Mouse (Mus musculus) limb, embryonic 11.5 days (tissue): Measurements from ENCODE around the gene Pigt. TPM values are rescaled to one million over a fixed set of nuclear protein-coding genes. Genes with fewer than 3 reads are reported as not detected.
A peak's percentile ranks its signal among the peaks of the same experiment; 100 is the strongest.

ENCODE experiments used
- ATAC-seq: fragments of 200-750 bp; cut with Nextera tagmentation; 2 replicates; pipeline ENCODE4 v1.8.0; 2017; ENCODE audit warnings: low read depth; ENCODE audit not compliant: insufficient number of reproducible peaks, low FRiP score, low TSS enrichment
- DNase-seq: peaks from one replicate; pipeline ENCODE4 v3.0.0-alpha.2; 2015; ENCODE audit warnings: low spot score
- H3K27ac ChIP-seq: fragments of 300-500 bp; sonication (generic); replicated peaks from 2 replicates; pipeline ENCODE4 v1.5.1; 2014; ENCODE audit warnings: low read depth, mild to moderate bottlenecking, low read length
- H3K27me3 ChIP-seq: fragments of 300-500 bp; sonication (generic); 2 replicates; pipeline ENCODE4 v1.6.1; 2014; ENCODE audit warnings: mild to moderate bottlenecking, low read length, mixed read lengths; ENCODE audit not compliant: control insufficient read depth, insufficient read depth
- H3K36me3 ChIP-seq: fragments of 300-500 bp; sonication (generic); 2 replicates; pipeline ENCODE4 v1.6.1; 2014; ENCODE audit warnings: mild to moderate bottlenecking, low read length, moderate library complexity, mixed read lengths; ENCODE audit not compliant: control insufficient read depth, insufficient read depth
- H3K4me1 ChIP-seq: fragments of 300-500 bp; sonication (generic); 2 replicates; pipeline ENCODE4 v1.6.1; 2014; ENCODE audit warnings: low read length, mixed read lengths; ENCODE audit not compliant: control insufficient read depth, insufficient read depth
- H3K4me2 ChIP-seq: fragments of 300-500 bp; sonication (generic); 2 replicates; pipeline ENCODE4 v1.6.1; 2014; ENCODE audit warnings: low read depth, mild to moderate bottlenecking, moderate library complexity; ENCODE audit not compliant: severe bottlenecking
- H3K4me3 ChIP-seq: fragments of 300-500 bp; sonication (generic); 2 replicates; pipeline ENCODE4 v1.5.1; 2014; ENCODE audit warnings: low read depth, low read length
- H3K9ac ChIP-seq: fragments of 300-500 bp; sonication (generic); 2 replicates; pipeline ENCODE4 v1.6.1; 2014; ENCODE audit warnings: mild to moderate bottlenecking, low read length
- H3K9me3 ChIP-seq: fragments of 300-500 bp; sonication (generic); 2 replicates; pipeline ENCODE4 v1.6.1; 2016; ENCODE audit warnings: low read length; ENCODE audit not compliant: control insufficient read depth
- WGBS: fragments of 180-500 bp; shearing (Covaris S2); extraction: QIAGEN DNeasy Blood & Tissue Kit; methylation state at CpG from one replicate; pipeline ENCODE4 v1.1.7; 2014; 5-methylcytosine and 5-hydroxymethylcytosine counted together
- polyA plus RNA-seq: library from polyadenylated mRNA; unstranded; fragments of >200 nt; fragmentation: Nextera tagmentation; extraction: Ambion mirVana; gene quantifications from 2 replicates; pipeline ENCODE4 v1.2.1, GENCODE M21; 2014

Pigt gene
- polyA plus RNA-seq, 1 experiment from 2014 or later: 42.2 TPM

DNA sequence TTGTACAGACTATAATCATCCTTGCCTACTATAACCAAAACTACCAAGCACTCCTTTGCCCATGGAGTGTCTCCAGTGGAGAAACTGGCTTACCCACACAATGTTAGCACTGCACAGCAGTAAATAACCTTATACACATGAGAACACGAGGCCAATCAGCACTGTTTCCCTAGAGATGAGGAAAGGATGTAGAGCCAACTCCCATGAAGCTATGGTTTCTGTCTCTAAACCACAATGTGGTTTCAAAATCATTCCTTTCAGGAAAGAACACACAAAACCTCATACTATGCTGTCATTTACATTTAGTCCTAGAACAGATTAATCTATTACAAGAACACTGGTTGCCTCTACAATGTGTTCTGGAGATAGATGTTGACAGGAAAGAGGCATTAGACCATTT is 989 bp upstream of the Pigt start:
- WGBS: 73% methylated on average over 1 of the region's 1 CpGs
- peaks cover 6% of the 10 kb centered on the region for H3K4me1 ChIP-seq
- ATAC-seq: no peak
- no peaks in the 10 kb centered on the region for H3K27me3 ChIP-seq
- no peaks in the 10 kb centered on the region for H3K9me3 ChIP-seq
- DNase-seq: no peak
- H3K4me3 ChIP-seq: no peak overlapping the region
- no peak overlapping the region for H3K9ac ChIP-seq
- peaks cover 3% of the 10 kb centered on the region; the same call in 1 of the 2 replicates for H3K36me3 ChIP-seq
- no peak overlapping the region for H3K27ac ChIP-seq
- no peak overlapping the region for H3K4me2 ChIP-seq

DNA sequence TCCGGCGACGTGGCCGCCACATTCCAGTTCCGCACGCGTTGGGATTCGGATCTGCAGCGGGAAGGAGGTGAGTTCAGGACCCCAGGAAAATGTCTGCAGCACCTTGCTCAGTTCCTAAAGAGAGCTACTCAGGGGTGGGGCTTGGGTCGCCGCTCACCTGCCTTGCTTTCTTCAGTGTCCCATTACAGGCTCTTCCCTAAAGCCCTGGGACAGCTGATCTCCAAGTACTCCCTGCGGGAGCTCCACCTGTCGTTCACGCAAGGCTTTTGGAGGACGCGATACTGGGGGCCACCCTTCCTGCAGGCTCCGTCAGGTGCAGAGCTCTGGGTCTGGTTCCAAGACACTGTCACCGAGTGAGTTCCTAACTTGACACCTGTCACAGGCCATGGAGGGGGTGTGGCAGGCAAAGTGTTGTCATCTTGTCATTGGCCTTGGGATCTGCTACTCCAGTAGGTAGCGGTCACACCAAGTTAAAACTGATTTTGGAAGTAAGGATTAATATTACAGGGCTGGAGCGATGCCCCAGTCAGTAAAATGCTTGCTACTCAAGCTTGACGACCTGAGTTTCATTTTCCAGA is 460 bp downstream of the Pigt start:
- Histone ChIP-seq H3K4me2 (peak overlapping the region; percentile 92), H3K9ac (peak overlapping the region; percentile 76), H3K4me1 (peaks cover 6% of the 10 kb centered on the region), H3K36me3 (peaks cover 10% of the 10 kb centered on the region; the same call in 1 of the 2 replicates), H3K4me3 (peak overlapping the region; percentile 89), H3K27me3 (no peaks in the 10 kb centered on the region), H3K27ac (no peak overlapping the region; the same call in 1 of the 2 replicates), H3K9me3 (no peaks in the 10 kb centered on the region)
- no peak for ATAC-seq
- 5% methylated on average over 21 of the region's 21 CpGs for WGBS
- DNase-seq: no peak

DNA sequence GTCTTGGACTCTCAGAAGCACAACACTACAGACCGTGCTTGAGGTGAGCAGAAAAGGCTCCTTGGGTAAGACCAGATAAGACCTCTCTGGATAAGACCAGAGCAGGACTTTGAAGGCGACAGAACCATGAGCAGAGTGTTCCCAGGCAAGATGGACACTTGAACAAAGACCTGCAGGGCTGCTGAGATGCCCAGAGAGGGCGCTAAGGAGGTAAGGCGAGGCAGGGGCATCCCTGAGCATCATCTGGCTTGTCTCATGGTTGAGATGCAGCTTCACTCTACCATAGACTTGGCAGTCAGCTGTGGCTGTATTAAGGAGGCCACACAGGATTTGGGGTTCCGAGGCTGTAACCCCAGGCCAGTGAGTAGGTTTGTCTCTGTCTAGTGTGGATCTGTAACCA is 2.0 kb downstream of the Pigt start:
- DNase-seq (no peak), ATAC-seq (no peak)
- Histone ChIP-seq H3K9me3 (no peaks in the 10 kb centered on the region), H3K4me3 (no peak overlapping the region), H3K27me3 (no peaks in the 10 kb centered on the region), H3K4me2 (no peak overlapping the region), H3K36me3 (peaks cover 21% of the 10 kb centered on the region; the same call in 1 of the 2 replicates), H3K4me1 (peaks cover 6% of the 10 kb centered on the region), H3K9ac (no peak overlapping the region), H3K27ac (no peak overlapping the region)
- 78% methylated on average over 5 of the region's 5 CpGs for WGBS

GRCm38 (mm10) chr2:164500511-164500910 is 3.2 kb downstream of the Pigt start:
- H3K27me3 ChIP-seq: no peaks in the 10 kb centered on the region
- H3K4me3 ChIP-seq: no peak overlapping the region
- DNase-seq: no peak
- 88% methylated on average over 7 of the region's 7 CpGs for WGBS
- H3K4me1 ChIP-seq: peaks cover 6% of the 10 kb centered on the region
- H3K9me3 ChIP-seq: no peaks in the 10 kb centered on the region
- no peak for ATAC-seq
- H3K9ac ChIP-seq: no peak overlapping the region
- no peak overlapping the region for H3K4me2 ChIP-seq
- H3K36me3 ChIP-seq: peaks cover 26% of the 10 kb centered on the region; the same call in 1 of the 2 replicates
- H3K27ac ChIP-seq: no peak overlapping the region

- ATAC-seq (no peak), DNase-seq (no peak)
- Histone ChIP-seq H3K9ac (no peak overlapping the region), H3K27me3 (no peaks in the 10 kb centered on the region), H3K27ac (no peak overlapping the region), H3K4me3 (no peak overlapping the region), H3K4me1 (no peaks in the 10 kb centered on the region), H3K4me2 (no peak overlapping the region), H3K36me3 (peaks cover 26% of the 10 kb centered on the region), H3K9me3 (no peaks in the 10 kb centered on the region)
- WGBS: 96% methylated on average over 3 of the region's 3 CpGs
These were observed 7.6 kb downstream of the Pigt start for GRCm38 (mm10) chr2:164504919-164505318.

DNA sequence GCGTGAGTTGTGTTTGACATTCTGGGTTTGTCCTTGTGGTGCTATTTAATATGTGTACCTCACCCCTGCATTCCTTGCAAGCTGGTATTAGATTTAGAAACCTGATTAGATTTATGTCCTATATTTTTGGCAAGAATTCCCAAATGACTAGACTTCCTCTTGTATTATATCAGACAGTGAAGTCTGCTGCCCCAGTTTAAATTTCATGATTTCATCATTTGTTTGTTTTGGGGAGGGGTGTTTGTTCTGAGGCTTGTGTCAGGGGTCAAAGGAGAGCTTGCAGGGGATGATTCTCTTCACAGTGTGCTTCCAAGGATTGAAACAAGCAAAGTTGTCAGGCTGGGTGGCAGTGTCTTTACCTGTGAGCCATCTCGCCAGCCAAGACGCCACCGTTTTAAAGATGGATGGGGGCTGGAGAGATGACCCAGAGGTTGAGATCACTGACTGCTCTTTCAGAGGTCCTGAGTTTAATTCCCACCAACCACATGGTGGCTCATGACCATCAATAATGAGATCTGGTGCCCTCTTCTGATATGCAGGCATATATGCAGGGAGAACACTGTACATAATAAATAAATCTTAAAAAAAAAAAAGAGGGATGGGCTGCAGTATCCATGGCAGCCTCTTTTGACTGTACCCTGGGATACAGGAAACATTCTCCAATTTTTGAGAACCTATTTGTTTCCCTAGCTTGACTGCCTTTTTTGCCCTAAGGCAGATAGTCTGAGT is 8.5 kb downstream of the Pigt start:
- Histone ChIP-seq H3K27me3 (no peaks in the 10 kb centered on the region), H3K4me2 (no peak overlapping the region), H3K4me3 (no peak overlapping the region), H3K27ac (no peak overlapping the region), H3K4me1 (no peaks in the 10 kb centered on the region), H3K36me3 (peaks cover 26% of the 10 kb centered on the region), H3K9me3 (no peaks in the 10 kb centered on the region), H3K9ac (no peak overlapping the region)
- ATAC-seq (no peak), DNase-seq (no peak)
- WGBS: 92% methylated on average over 4 of the region's 4 CpGs

- ATAC-seq (no peak), DNase-seq (no peak)
- no peaks in the 10 kb centered on the region for H3K4me1 ChIP-seq
- 90% methylated on average over 19 of the region's 19 CpGs for WGBS
- no peak overlapping the region for H3K9ac ChIP-seq
- no peaks in the 10 kb centered on the region for H3K9me3 ChIP-seq
- no peaks in the 10 kb centered on the region for H3K27me3 ChIP-seq
- no peak overlapping the region for H3K4me2 ChIP-seq
- H3K36me3 ChIP-seq: peaks cover 19% of the 10 kb centered on the region
- H3K27ac ChIP-seq: no peak overlapping the region
- H3K4me3 ChIP-seq: no peak overlapping the region
These were observed 10.5 kb downstream of the Pigt start for GRCm38 (mm10) chr2:164507811-164508210.

- no peak overlapping the region for H3K27ac ChIP-seq
These were observed 13.4 kb downstream of the Pigt start for GRCm38 (mm10) chr2:164510621-164511190.

More at GRCm38 (mm10) chr2:164510621-164511190, 13.4 kb downstream of the Pigt start:
- Histone ChIP-seq H3K4me1 (no peaks in the 10 kb centered on the region), H3K9me3 (no peaks in the 10 kb centered on the region), H3K27me3 (no peaks in the 10 kb centered on the region), H3K36me3 (peaks cover 3% of the 10 kb centered on the region; the same call in 1 of the 2 replicates), H3K4me2 (no peak overlapping the region), H3K9ac (no peak overlapping the region), H3K4me3 (no peak overlapping the region)
- DNase-seq: no peak
- WGBS: 53% methylated on average over 4 of the region's 5 CpGs
- ATAC-seq: no peak
